Mouse (Mus musculus) frontal cortex, postnatal 10 days (tissue): ENCODE data around the gene Gas2l1.

Experiments used
- DNase-seq, 2 experiments: peaks; one replicate each; pipeline ENCODE4 v3.0.0; 2022; ENCODE audit warnings: low spot score in 2 of 2, mixed read lengths in 1 of 2

The Gas2l1 gene

DNA sequence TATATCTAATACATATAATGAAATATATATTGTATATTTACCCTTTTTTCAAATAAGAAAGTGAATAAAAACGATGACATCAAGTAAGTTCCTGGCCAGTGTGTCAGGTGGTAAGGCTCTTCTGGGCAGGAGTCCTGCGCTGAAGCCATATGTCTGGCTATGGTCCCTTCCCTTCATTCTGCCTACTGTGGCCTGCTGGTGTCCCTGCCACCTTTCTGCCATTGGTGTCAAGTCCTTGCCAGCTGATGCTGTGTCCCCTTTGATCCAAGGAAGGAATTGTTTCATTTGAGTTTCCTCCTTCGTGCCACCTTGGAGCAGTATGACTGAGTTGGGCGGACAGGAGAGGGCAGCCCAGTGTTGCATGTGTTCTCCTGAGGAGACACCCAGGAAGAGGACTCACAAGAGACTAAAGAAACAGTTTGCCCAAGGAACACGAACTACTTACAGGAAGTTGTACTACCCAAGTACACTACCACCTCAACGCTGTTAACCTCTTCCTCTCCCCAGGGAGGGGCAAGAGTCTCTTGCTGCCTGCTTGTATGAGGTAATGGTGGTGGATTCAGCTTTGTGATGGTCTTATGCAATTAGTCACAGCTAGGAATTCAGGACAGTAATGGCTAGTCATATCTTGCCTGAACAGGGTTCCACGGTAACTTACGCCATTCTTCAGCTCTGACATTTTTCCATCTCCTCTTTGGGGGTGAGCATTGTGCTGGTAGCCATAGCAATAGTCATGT is 22.3 kb downstream of the Gas2l1 start:
- DNase-seq, result no peak

GRCm38 (mm10) chr11:5041144-5041780 is 23.9 kb downstream of the Gas2l1 start:
- DNase-seq, result peak in 1 of 2 experiments; percentile 55

- DNase-seq, result no peak
Observed at GRCm38 (mm10) chr11:5040585-5040984, 24.5 kb downstream of the Gas2l1 start.

DNA sequence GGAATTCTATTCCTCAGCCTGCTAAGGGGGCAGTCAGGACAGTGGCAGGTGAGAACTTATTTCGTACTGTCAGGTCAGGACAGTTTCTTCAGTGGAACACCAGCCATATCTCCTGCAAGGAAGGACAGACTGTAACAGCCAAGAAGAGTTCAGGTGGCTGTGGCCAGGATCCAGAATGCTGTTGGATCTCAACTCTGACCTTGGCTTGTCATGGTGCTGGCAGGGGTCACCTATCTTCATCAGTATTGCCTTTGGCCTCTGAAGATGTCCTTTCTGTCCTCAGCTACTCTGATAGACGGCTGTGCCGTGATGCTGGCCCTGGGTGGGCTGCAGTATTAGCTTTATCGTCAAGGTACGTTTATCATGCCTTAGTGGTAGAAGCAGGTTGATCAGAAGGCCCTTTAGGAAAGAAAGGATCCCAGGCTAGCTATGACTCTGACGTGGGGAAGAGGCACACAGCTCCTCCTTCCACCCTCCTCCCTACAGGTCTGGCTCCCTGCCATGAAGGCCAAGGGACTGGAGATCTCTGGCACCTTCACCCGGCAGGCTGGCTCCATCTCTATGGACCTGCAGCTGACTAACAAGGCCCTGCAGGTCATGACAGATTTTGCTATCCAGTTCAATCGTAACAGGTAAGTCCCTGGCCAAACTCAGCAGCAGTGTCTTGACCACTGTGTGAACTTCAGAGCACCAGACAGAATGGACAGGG is 27.8 kb downstream of the Gas2l1 start:
- no peak for DNase-seq

- peak; percentile 57 for DNase-seq
Observed at GRCm38 (mm10) chr11:5035421-5035820, 29.7 kb downstream of the Gas2l1 start.

DNA sequence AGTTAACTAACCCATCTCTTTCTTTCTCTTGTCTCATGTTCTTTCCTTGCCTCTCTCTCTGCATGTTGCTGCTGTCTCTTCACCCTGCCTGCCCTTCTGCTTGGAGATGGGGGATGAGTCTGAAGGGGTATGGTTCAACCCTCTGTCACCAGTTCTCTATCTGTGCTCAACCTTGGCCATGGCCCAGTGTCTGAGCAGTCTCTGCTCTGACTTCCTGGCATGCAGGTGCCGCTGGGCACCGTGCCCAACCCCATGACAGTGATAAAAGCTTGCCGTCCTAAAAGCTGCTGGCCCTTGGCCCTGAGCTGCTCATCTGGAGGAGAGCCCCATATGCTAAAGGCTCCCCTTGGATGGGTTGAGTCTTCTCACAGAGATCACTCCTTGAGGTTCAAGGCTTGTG is 32.0 kb downstream of the Gas2l1 start:
- DNase-seq, result no peak

DNA sequence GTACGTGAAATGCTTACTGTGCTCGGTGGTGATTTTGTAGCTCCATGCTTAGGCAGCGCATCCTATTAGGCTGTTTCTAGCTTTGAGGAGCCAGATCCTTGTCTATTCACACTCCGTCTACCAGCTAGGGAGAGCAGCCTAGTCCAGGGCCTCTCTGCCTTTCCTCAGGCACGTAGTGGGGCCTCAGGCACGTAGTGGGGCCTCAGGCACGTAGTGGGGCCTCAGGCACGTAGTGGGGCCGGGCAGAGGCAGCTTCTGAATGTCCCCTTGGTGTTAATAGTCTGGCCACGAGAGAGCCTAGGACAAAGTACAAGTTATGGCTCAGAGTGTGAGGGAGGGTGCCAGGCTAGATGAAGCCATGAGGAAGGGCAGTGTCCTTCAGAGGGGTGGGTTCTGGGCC is 32.4 kb downstream of the Gas2l1 start:
- DNase-seq, result no peak

DNA sequence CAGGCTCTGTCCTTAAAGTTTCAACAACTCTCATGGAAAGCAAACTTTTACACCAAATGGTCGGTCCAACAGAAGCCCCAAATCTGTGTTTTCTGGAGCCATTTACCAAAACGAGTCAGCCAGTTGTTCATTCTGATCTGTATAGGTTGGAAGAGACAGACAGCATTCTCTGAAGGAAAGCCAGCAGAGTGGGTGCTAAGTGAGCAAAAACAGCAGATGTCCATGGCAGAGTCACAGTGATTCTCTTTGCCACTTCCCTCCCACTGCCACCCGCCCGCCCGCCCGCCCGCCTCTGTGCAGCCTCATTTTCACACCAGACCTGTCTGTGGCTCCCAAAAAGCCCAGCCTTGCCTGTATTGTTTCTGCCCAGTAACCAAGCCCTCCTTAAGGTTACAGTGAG is 36.9 kb downstream of the Gas2l1 start:
- DNase-seq, result no peak

GRCm38 (mm10) chr11:5025108-5025507 is 40.0 kb downstream of the Gas2l1 start:
- DNase-seq, result no peak

DNA sequence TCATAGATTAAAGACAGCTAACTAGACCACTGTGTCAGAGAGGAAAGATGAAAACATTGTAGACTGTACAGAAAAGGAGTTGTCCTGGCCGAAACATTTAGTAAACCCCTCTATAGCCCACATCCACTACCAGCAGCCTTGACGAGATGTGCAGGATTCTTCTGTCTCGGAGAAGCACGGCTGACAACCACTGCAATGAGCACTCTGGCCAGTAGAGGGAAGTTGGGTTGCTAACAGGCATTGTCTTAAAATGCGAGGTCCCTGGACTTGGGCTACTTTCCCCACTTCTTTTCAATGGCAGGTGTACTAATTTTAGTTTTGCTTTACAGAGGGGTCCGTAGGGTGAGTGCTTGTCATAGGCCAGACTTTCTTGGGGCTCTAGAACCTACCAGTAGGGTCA is 47.6 kb downstream of the Gas2l1 start:
- DNase-seq, result no peak

GRCm38 (mm10) chr11:5016286-5016685 is 48.8 kb downstream of the Gas2l1 start:
- no peak for DNase-seq

- peak; percentile 51 to 70 for DNase-seq
Observed at GRCm38 (mm10) chr11:5015720-5016119, 49.4 kb downstream of the Gas2l1 start.

GRCm38 (mm10) chr11:5012213-5012715 is 52.9 kb downstream of the Gas2l1 start:
- DNase-seq, result no peak

GRCm38 (mm10) chr11:5011480-5011879 is 53.6 kb downstream of the Gas2l1 start:
- no peak for DNase-seq

GRCm38 (mm10) chr11:5010205-5010604 is 54.9 kb downstream of the Gas2l1 start:
- no peak for DNase-seq

- no peak for DNase-seq
Observed at GRCm38 (mm10) chr11:5009354-5010074, 55.6 kb downstream of the Gas2l1 start.

DNA sequence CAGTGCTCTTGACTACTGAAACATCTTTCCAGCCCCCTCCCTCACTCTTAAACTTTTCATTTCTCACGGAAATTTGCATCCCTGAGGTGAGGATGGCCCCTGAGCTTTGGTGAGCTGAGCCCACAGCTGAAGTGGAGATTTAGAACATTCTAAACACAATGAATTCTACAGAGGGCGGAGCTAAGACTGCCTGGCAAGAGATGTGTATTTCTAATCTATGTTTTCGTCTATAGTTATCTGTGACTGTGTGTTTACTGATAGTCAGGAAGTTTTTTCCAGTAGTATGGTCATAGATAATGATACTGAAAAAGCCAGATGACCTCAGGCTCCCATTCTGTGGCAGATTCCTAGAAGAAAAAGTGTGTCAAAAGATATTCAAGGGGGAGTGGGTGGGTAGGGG is 56.3 kb downstream of the Gas2l1 start:
- DNase-seq, result no peak

GRCm38 (mm10) chr11:5007186-5007585 is 57.9 kb downstream of the Gas2l1 start:
- DNase-seq, result no peak

- no peak for DNase-seq
Observed at GRCm38 (mm10) chr11:5005528-5005927, 59.6 kb downstream of the Gas2l1 start.
